Mouse (Mus musculus): ENCODE data around the gene Wdr43.
A peak's percentile ranks its signal among the peaks of the same experiment; 100 is the strongest.

The Wdr43 gene

GRCm38 (mm10) chr17:71662751-71663250 is 47.1 kb downstream of the Wdr43 start:
- peak; percentile 60 for DNase-seq (ENCODE audit: extremely low read depth, insufficient read length, low spot score)

GRCm38 (mm10) chr17:71663491-71663890 is 47.8 kb downstream of the Wdr43 start:
- DNase-seq (ENCODE audit: extremely low read depth, insufficient read length, low spot score): no peak

- no peak for DNase-seq (ENCODE audit: extremely low read depth, insufficient read length, low spot score)
Measured at GRCm38 (mm10) chr17:71664172-71664571, 48.5 kb downstream of the Wdr43 start.

- no peak for DNase-seq (ENCODE audit: extremely low read depth, insufficient read length, low spot score)
Measured at GRCm38 (mm10) chr17:71665201-71665600, 49.5 kb downstream of the Wdr43 start.

- no peak for DNase-seq (ENCODE audit: extremely low read depth, insufficient read length, low spot score)
Measured at GRCm38 (mm10) chr17:71669511-71669910, 53.8 kb downstream of the Wdr43 start.

GRCm38 (mm10) chr17:71671840-71672546 is 56.3 kb downstream of the Wdr43 start:
- peak; percentile 32 for DNase-seq (ENCODE audit: extremely low read depth, insufficient read length, low spot score)

- no peak for DNase-seq (ENCODE audit: extremely low read depth, insufficient read length, low spot score)
Measured at GRCm38 (mm10) chr17:71673092-71673491, 57.4 kb downstream of the Wdr43 start, which contains the start of gene Togaram2. TSS of gene Togaram2 (plus strand) at chr17:71673261.

- DNase-seq (ENCODE audit: extremely low read depth, insufficient read length, low spot score): no peak
Measured at GRCm38 (mm10) chr17:71673936-71674335, 58.2 kb downstream of the Wdr43 start.

GRCm38 (mm10) chr17:71674886-71675285 is 59.2 kb downstream of the Wdr43 start:
- no peak for DNase-seq (ENCODE audit: extremely low read depth, insufficient read length, low spot score)

- no peak for DNase-seq (ENCODE audit: extremely low read depth, insufficient read length, low spot score)
Measured at GRCm38 (mm10) chr17:71681666-71682065, 66.0 kb downstream of the Wdr43 start.

GRCm38 (mm10) chr17:71682379-71682778 is 66.7 kb downstream of the Wdr43 start:
- no peak for DNase-seq (ENCODE audit: extremely low read depth, insufficient read length, low spot score)

- DNase-seq (ENCODE audit: extremely low read depth, insufficient read length, low spot score): no peak
Measured at GRCm38 (mm10) chr17:71683281-71683680, 67.6 kb downstream of the Wdr43 start.

GRCm38 (mm10) chr17:71684103-71684608 is 68.5 kb downstream of the Wdr43 start:
- no peak for DNase-seq (ENCODE audit: extremely low read depth, insufficient read length, low spot score)

GRCm38 (mm10) chr17:71687436-71687835 is 71.7 kb downstream of the Wdr43 start:
- no peak for DNase-seq (ENCODE audit: extremely low read depth, insufficient read length, low spot score)

- no peak for DNase-seq (ENCODE audit: extremely low read depth, insufficient read length, low spot score)
Measured at GRCm38 (mm10) chr17:71689903-71690302, 74.2 kb downstream of the Wdr43 start.

- peak; percentile 90 for DNase-seq (ENCODE audit: extremely low read depth, insufficient read length, low spot score)
Measured at GRCm38 (mm10) chr17:71691361-71691875, 75.7 kb downstream of the Wdr43 start.

GRCm38 (mm10) chr17:71693313-71693712 is 77.6 kb downstream of the Wdr43 start:
- DNase-seq (ENCODE audit: extremely low read depth, insufficient read length, low spot score): no peak

GRCm38 (mm10) chr17:71693780-71694179 is 78.1 kb downstream of the Wdr43 start:
- DNase-seq (ENCODE audit: extremely low read depth, insufficient read length, low spot score): no peak

GRCm38 (mm10) chr17:71695151-71695550 is 79.5 kb downstream of the Wdr43 start:
- no peak for DNase-seq (ENCODE audit: extremely low read depth, insufficient read length, low spot score)

GRCm38 (mm10) chr17:71695716-71696315 is 80.1 kb downstream of the Wdr43 start:
- DNase-seq (ENCODE audit: extremely low read depth, insufficient read length, low spot score): no peak

GRCm38 (mm10) chr17:71696396-71696795 is 80.7 kb downstream of the Wdr43 start:
- no peak for DNase-seq (ENCODE audit: extremely low read depth, insufficient read length, low spot score)
